Mouse (Mus musculus): ENCODE results near the gene Gm3435. TPM values are rescaled to one million over a fixed set of nuclear protein-coding genes. Genes with fewer than 3 reads are reported as not detected.
"Not testable (repeated sequence)": the region's sequence is repeated elsewhere in the genome, so short reads cannot be mapped to it uniquely, and the experiment has no call there.

Gene Gm3435
- 8.0 and 8.6 TPM in 2 replicates for polyA plus RNA-seq (2015; fragmentation: Nextera tagmentation; extraction: Ambion mirVana)

DNA sequence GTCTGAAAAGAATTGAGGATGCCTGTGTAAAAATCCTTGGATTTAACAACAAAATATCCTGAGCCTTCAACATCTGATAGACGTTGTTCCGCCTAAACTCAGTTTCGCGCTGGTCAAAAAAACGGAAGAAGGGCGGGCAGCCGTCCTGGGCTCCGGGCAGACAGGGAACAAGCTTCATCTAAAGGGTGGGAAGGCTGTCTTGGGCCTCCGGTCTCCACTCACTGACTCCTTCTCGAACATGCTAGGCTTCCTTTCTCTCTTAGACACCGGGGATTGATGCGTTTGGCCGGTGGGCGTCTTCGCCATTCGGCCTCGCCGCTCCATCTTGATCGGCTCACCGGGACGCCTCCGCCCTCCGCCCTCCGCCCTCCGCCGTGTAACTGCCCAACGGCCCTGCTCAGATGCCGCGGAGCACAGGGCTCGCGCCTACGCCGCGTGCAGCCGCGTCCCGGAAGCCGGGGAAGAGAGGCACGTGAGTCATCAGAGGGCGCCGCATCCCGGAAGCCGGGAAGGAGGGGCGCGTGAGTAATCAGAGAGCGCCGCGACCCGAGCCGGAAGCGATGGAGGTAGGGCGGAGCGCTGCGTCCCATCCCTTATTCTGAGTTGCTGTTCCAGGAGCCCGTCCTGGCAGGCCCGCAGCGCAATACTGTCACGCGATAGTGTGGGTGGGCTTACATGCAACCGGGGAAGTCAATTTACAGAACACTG lies at the start of gene Gm3435:
Gm3435 (plus strand) TSS at position 471 of the 708 bp plus-strand sequence.
- WGBS = no CpG with 5 or more reads among the region's 60 CpGs
- H3K27me3 ChIP-seq (replicated peaks; ENCODE audit: control insufficient read depth, insufficient read depth, low read length); H3K27ac ChIP-seq (ENCODE audit: low read length); H3K9me3 ChIP-seq (ENCODE audit: control insufficient read depth, low read length); H3K4me1 ChIP-seq (ENCODE audit: control insufficient read depth, insufficient read depth, low read length); H3K4me2 ChIP-seq (ENCODE audit: low read depth, low read length); H3K9ac ChIP-seq (ENCODE audit: low read depth, low read length); H3K4me3 ChIP-seq (ENCODE audit: low read length); H3K36me3 ChIP-seq (ENCODE audit: control insufficient read depth, insufficient read depth, low read length): not testable (repeated sequence)
- ATAC-seq = peak; percentile 98

DNA sequence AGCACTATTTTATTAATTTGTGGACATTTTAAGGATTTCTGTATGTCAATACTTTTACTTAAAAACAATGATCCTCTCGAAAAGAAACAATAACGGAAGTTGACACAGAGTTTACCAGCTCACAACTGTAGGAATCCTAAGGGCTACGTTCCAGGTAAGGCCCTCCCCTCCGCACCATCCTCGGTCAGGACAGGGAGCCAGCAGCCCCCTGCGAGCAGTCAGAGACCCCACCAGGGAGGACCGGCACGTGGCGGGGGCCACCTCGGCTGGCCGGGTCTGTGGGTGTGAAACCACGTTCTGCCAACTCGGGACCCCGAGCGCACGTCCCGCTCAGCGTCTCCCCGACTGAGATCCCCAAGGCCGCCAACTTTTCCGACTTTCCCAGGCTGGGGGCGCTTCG lies 49.5 kb upstream of the Gm3435 start:
- peaks cover 3% of the 10 kb centered on the region for H3K4me1 ChIP-seq (ENCODE audit: control insufficient read depth, insufficient read depth, low read length)
- peak; percentile 41 for ATAC-seq
- under 1% methylated on average over 20 of the region's 23 CpGs for WGBS

DNA sequence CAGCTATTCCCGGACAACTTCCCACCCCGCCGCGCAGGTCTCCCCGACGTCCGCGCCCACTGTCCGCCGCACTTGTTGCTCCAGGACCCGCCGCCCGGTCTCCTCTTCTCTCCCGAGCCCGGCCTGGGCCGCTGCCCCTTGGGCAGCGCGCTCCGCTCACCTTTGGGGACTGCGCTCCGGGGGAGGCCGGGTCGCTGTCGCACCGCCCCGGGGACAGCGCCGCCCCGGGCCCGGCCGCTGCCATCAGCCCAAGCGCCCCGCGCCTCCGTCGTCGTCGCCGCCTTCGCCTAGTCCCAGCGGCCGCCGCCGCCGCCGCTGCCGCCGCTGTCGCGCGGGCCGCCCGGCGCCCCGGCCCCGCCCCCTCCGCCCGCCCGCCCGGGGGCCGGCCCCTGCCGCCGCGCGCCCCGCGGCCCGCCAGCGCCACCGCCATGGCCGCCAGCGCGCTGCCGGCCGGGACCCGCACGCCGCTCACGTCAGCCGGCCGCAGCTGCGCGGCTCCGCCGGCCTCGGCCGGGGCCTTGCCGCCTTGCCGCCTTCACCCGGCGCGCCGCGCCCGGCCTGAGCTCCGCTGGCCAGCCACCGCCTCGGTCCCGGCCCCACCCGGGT lies 48.9 kb upstream of the Gm3435 start, which contains the start of gene Phf10:
Phf10 (minus strand) TSS at position 323 of the 606 bp plus-strand sequence.
- peak within 1 kb of the TSS; percentile 72 for H3K27ac ChIP-seq (ENCODE audit: low read length)
- not testable (repeated sequence) for H3K4me1 ChIP-seq (ENCODE audit: control insufficient read depth, insufficient read depth, low read length); H3K36me3 ChIP-seq (ENCODE audit: control insufficient read depth, insufficient read depth, low read length); H3K27me3 ChIP-seq (replicated peaks; ENCODE audit: control insufficient read depth, insufficient read depth, low read length); H3K9me3 ChIP-seq (ENCODE audit: control insufficient read depth, low read length)
- H3K4me2 ChIP-seq (ENCODE audit: low read depth, low read length) = peak within 1 kb of the TSS; percentile 86
- H3K4me3 ChIP-seq (ENCODE audit: low read length) = peak within 1 kb of the TSS; percentile 73
- peak within 1 kb of the TSS; percentile 83 for H3K9ac ChIP-seq (ENCODE audit: low read depth, low read length)
- 1% methylated on average over 50 of the region's 100 CpGs for WGBS
- ATAC-seq = peak; percentile 92

More for the DNA sequence above, 49.5 kb upstream of the Gm3435 start:
- Histone ChIP-seq H3K27me3 (replicated peaks; ENCODE audit: control insufficient read depth, insufficient read depth, low read length) (no peaks in the 10 kb centered on the region), H3K9ac (ENCODE audit: low read depth, low read length) (peak overlapping the region; percentile 83), H3K9me3 (ENCODE audit: control insufficient read depth, low read length) (no peaks in the 10 kb centered on the region), H3K27ac (ENCODE audit: low read length) (no peak overlapping the region), H3K4me2 (ENCODE audit: low read depth, low read length) (peak overlapping the region; percentile 86), H3K36me3 (ENCODE audit: control insufficient read depth, insufficient read depth, low read length) (no peaks in the 10 kb centered on the region), H3K4me3 (ENCODE audit: low read length) (peak overlapping the region; percentile 73)

DNA sequence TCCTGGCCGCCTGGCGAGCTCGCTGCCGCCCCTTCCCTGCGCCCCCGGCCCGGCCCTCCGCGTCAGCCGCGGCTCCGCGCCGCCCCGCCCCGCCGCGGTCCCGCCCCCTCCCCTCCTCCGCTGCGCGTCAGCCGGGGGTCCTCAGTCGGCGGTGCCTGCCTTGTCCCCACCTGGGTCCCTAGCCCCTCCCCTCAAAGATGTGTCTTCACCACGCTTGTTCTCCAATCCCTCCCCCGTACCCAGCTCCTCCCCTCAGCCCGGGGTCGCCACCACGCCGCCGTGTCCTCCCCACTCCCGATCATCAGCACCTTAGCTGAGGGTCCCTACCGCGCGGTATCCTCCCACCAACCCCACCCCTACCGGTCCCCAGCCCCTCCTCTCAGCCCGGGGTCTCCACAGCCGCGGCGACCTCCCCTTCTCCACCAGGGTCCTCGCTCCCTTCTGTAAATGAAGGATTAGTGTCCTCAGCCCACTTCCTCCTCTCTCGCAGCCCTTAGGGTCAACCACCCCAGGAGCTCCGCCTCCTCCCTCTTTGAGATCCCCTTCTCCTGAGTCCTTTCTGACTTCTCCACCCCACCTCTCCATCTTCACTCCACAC lies 48.3 kb upstream of the Gm3435 start:
- not testable (repeated sequence) for H3K36me3 ChIP-seq (ENCODE audit: control insufficient read depth, insufficient read depth, low read length); H3K9ac ChIP-seq (ENCODE audit: low read depth, low read length); H3K4me2 ChIP-seq (ENCODE audit: low read depth, low read length); H3K4me1 ChIP-seq (ENCODE audit: control insufficient read depth, insufficient read depth, low read length); H3K27me3 ChIP-seq (replicated peaks; ENCODE audit: control insufficient read depth, insufficient read depth, low read length); H3K4me3 ChIP-seq (ENCODE audit: low read length); H3K27ac ChIP-seq (ENCODE audit: low read length); H3K9me3 ChIP-seq (ENCODE audit: control insufficient read depth, low read length)
- WGBS = no CpG with 5 or more reads among the region's 44 CpGs
- peak; percentile 86 for ATAC-seq

DNA sequence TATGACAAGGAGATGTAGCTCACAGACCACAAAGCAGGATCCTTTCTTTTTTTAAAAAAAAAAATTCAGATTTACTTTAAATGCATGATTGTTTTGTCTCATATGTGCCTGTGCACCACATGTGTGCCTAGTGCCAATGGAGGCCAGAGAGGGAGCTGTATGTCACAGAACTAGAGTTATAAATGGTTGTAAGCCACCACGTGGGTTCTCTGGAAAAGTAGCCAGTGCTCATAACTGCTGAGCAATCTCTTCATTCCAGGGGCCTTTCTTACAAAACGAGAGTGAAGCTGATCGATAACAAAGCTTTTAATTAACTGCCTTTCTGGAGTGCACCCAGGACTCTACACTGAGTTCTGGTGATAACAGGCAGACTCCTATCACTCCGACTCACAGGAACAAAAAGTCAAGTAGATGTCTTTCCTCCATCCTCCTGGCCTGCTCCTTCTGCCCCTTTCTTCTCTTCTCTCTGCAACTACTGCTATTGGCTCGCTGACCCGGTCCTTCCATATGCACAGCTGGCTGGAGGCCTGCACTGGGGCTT lies 41.5 kb upstream of the Gm3435 start:
- ATAC-seq; H3K27me3 ChIP-seq (replicated peaks; ENCODE audit: control insufficient read depth, insufficient read depth, low read length); H3K27ac ChIP-seq (ENCODE audit: low read length); H3K9ac ChIP-seq (ENCODE audit: low read depth, low read length); H3K36me3 ChIP-seq (ENCODE audit: control insufficient read depth, insufficient read depth, low read length); H3K9me3 ChIP-seq (ENCODE audit: control insufficient read depth, low read length); H3K4me3 ChIP-seq (ENCODE audit: low read length); H3K4me2 ChIP-seq (ENCODE audit: low read depth, low read length); H3K4me1 ChIP-seq (ENCODE audit: control insufficient read depth, insufficient read depth, low read length): not testable (repeated sequence)
- no CpG with 5 or more reads among the region's 6 CpGs for WGBS

DNA sequence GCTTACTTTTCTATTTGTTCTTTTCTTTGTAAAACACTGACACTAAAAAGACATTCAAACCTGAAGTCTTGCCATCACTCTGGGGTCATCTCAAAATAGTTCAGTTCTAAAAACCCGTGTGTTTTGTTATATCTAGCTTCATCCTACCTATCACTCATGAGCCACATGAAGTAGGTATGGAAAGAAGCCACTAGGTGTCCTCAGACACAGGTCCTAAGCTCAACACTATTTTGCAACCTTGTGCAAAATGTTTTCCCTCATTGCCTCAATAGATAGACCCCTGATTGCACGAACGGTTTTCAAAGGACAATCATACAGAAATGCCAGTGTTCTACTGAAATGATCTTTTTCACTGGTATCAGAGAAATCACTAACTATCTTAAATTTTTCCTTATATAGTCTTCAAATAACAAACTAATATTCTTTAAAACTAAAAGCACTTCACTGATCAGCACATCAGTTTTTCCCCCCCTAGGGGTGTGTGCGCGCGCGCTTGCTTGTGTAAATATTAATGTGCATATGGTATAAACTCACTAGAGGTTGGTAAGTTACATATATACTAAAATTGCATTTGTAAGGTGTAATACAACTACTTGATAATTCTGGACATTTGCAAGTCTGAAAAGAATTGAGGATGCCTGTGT lies 32.1 kb upstream of the Gm3435 start:
- ATAC-seq = peak; percentile 26; the same call in 1 of the 2 replicates
- not testable (repeated sequence) for H3K4me2 ChIP-seq (ENCODE audit: low read depth, low read length)

DNA sequence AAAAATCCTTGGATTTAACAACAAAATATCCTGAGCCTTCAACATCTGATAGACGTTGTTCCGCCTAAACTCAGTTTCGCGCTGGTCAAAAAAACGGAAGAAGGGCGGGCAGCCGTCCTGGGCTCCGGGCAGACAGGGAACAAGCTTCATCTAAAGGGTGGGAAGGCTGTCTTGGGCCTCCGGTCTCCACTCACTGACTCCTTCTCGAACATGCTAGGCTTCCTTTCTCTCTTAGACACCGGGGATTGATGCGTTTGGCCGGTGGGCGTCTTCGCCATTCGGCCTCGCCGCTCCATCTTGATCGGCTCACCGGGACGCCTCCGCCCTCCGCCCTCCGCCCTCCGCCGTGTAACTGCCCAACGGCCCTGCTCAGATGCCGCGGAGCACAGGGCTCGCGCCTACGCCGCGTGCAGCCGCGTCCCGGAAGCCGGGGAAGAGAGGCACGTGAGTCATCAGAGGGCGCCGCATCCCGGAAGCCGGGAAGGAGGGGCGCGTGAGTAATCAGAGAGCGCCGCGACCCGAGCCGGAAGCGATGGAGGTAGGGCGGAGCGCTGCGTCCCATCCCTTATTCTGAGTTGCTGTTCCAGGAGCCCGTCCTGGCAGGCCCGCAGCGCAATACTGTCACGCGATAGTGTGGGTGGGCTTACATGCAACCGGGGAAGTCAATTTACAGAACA lies 31.5 kb upstream of the Gm3435 start, which contains the start of the genes 9030025P20Rik and Gm3417:
9030025P20Rik (plus strand) TSS at position 107 of the 677 bp plus-strand sequence.
Gm3417 (minus strand) TSS at position 429 of the 677 bp plus-strand sequence.
- not testable (repeated sequence) for H3K27me3 ChIP-seq (replicated peaks; ENCODE audit: control insufficient read depth, insufficient read depth, low read length); H3K4me1 ChIP-seq (ENCODE audit: control insufficient read depth, insufficient read depth, low read length); H3K9ac ChIP-seq (ENCODE audit: low read depth, low read length); H3K27ac ChIP-seq (ENCODE audit: low read length); H3K9me3 ChIP-seq (ENCODE audit: control insufficient read depth, low read length); H3K4me2 ChIP-seq (ENCODE audit: low read depth, low read length); H3K36me3 ChIP-seq (ENCODE audit: control insufficient read depth, insufficient read depth, low read length); H3K4me3 ChIP-seq (ENCODE audit: low read length)
- WGBS = no CpG with 5 or more reads among the region's 60 CpGs
- ATAC-seq = peak; percentile 98

More for the DNA sequence above, 32.1 kb upstream of the Gm3435 start:
- H3K4me1 ChIP-seq (ENCODE audit: control insufficient read depth, insufficient read depth, low read length); H3K9me3 ChIP-seq (ENCODE audit: control insufficient read depth, low read length); H3K4me3 ChIP-seq (ENCODE audit: low read length); H3K27me3 ChIP-seq (replicated peaks; ENCODE audit: control insufficient read depth, insufficient read depth, low read length); H3K36me3 ChIP-seq (ENCODE audit: control insufficient read depth, insufficient read depth, low read length); H3K9ac ChIP-seq (ENCODE audit: low read depth, low read length); H3K27ac ChIP-seq (ENCODE audit: low read length): not testable (repeated sequence)
- 2% methylated on average over 4 of the region's 7 CpGs for WGBS

DNA sequence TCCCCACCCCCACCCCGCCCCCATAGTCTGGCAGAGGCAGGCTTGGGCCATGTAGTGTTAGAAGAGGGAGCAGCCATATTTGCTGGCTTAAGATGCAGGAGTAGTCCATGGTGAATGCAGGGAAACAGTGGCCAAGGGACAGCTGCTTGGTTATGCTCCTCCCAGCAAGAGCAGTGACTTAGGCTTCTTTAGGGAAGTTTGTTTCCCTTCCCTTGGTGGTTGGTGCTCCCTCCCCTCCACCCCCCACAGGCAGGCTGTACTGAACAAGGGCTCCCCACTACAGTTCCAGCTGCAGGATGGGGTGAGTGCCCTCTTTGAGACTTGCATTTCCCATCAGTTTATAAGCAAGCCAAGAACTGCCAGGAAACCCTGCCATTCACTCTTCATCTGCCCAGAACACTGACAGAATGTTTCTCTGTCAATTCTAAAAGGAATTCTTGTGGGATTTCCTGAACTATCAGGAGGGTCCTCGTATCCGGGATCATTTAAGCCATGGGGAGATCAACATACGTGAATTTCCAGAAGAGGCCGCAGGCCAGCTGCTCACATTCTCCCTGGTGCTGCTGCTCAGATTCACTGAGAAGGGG lies 19.8 kb upstream of the Gm3435 start:
- H3K4me2 ChIP-seq (ENCODE audit: low read depth, low read length); H3K9me3 ChIP-seq (ENCODE audit: control insufficient read depth, low read length); H3K4me1 ChIP-seq (ENCODE audit: control insufficient read depth, insufficient read depth, low read length); ATAC-seq; H3K4me3 ChIP-seq (ENCODE audit: low read length); H3K27ac ChIP-seq (ENCODE audit: low read length); H3K36me3 ChIP-seq (ENCODE audit: control insufficient read depth, insufficient read depth, low read length); H3K9ac ChIP-seq (ENCODE audit: low read depth, low read length); H3K27me3 ChIP-seq (replicated peaks; ENCODE audit: control insufficient read depth, insufficient read depth, low read length): not testable (repeated sequence)
- 87% methylated on average over 4 of the region's 5 CpGs for WGBS
